Mouse (Mus musculus) right cerebral cortex, postnatal 25 days (tissue): ENCODE measurements around the gene Ralgds.
"Not testable (repeated sequence)": the region's sequence is repeated elsewhere in the genome, so short reads cannot be mapped to it uniquely, and the experiment has no call there.

Source experiments
- DNase-seq: peaks from one replicate; pipeline ENCODE4 v3.0.0; 2022

Gene Ralgds

GRCm38 (mm10) chr2:28512798-28513401, at the start of gene Ralgds:
Gene Ralgds, plus strand, starts transcription at chr2:28513125.
- DNase-seq = peak; percentile 76

DNA sequence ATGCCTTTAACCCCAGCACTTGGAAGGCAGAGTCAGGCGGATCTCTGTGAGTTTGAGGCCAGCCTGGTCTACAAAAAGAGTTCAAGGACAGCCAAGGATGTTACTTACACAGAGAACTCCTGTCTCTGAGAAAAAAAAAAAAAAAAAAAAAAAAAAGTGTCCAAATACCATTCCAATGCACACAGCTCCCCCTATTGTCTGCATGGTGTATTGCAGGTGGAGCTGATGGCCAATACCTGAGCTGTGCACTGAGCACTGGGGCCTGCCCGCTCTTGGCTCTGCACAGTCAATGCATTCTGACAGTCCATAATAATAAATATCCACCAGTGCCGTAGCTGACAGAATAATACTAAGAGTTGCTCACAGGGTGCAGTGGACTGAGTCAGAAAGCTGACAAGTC, 49.0 kb upstream of the Ralgds start:
- DNase-seq = peak; percentile 72

DNA sequence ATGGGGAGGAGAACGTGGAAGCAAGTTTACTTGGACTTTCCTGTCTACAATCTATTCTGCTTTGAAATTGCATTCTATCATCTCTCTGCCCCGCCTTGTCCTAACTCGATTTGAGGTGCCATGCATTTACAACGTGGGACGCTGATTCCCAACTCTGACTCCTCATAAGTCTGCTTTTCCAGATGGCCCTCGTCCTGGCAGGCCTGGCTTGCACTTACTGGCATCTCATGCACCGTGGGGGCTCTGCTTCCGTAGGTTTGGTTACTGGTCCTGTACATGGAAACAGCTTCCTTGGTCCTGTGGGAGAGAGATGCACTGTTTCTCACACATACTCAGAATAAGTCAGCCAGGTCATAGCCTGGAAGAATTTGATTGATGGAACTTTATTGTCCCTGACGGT, 48.0 kb upstream of the Ralgds start:
- no peak for DNase-seq

DNA sequence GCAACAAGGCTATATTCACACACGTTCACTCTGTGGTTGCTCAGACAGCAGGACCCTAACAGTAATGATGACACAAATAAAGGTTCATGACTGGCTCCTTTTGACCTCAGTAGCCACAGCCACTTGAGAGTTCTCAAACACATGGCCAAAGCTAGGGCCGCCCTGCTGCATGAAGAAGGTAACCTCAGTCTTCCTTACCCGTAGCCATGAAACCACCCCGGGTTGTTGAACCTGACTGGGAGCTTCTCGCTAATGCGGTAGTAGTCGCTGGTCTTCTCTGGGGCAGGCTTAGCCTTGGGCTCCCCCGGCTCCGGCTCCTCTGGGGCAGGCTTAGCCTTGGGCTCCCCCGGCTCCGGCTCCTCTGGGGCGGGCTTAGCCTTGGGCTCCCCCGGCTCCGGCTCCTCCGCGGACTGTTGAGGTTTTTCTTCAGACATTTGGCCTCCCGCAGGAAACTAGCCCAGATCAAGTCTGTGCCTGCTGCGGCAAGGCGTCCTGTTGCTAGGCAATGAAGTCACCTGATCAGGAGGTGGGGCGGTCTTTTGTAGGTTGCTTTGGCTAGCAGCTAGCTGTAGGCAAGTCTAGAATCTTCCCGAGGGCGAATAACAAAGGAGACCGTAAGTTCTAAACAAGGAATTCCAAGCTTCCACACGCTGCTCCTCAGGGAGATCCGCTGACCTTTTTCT, 46.9 kb upstream of the Ralgds start, which contains the start of gene 1700007K13Rik:
Gene 1700007K13Rik (minus strand): TSS at position 497 of the 683 bp plus-strand sequence.
- peak; percentile 76 for DNase-seq

DNA sequence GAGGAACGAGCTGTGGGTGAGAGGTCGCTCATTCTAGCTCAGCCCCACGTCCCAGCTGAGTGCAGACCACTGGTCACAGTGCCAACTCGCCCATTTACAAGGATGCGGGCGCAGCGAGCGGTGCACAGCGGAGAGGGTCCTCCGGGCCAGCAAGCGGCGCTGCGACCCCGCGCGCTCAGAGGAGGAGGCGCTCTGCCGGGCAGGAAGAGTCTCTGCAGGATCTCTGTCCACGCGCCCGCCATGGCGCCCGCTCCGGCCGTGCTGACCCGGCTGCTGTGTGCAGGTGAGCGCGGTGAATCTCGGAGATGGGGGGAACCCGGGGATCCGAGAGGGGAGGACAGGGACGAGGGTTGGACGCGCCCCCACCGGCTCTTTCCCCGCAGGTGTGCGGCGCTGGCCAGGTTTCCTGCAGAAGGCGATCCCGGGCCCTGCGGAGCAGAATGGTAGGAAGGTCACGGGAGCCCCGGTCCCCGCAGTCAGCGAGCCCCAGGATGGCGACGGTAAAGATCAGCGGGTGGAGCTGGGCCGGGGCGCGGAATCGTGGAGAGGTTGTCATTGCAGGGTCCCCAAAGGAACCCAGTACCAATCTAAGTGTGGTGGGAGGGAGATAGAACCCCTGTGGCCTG, 45.0 kb upstream of the Ralgds start, which contains the start of gene Mrps2:
Gene Mrps2 (plus strand): TSS at position 207 of the 626 bp plus-strand sequence.
- peak; percentile 87 for DNase-seq

GRCm38 (mm10) chr2:28468486-28469225, 44.3 kb upstream of the Ralgds start:
- DNase-seq = no peak

GRCm38 (mm10) chr2:28469461-28469860, 43.5 kb upstream of the Ralgds start:
- DNase-seq = no peak

GRCm38 (mm10) chr2:28470591-28470990, 42.3 kb upstream of the Ralgds start:
- no peak for DNase-seq

GRCm38 (mm10) chr2:28472011-28472410, 40.9 kb upstream of the Ralgds start:
- not testable (repeated sequence) for DNase-seq

DNA sequence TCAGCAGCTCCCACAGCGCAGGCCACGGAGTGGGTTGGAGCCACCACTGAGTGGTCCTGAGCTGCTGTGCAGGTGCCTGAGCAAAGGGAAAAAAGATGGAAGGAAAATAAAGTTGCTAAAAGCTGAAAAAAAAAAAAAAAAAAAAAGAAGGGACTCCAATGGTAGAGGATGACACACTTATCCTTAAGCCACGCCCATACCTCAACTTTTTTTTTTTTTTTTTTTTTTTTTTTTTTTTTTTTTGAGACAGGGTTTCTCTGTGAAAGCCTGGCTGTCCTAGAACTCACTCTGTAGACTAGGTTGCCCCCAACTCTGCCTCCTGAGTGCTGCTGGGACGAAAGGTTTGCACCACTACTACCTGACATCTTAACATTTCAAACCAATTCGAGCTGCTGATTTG, 34.9 kb upstream of the Ralgds start:
- DNase-seq = not testable (repeated sequence)

DNA sequence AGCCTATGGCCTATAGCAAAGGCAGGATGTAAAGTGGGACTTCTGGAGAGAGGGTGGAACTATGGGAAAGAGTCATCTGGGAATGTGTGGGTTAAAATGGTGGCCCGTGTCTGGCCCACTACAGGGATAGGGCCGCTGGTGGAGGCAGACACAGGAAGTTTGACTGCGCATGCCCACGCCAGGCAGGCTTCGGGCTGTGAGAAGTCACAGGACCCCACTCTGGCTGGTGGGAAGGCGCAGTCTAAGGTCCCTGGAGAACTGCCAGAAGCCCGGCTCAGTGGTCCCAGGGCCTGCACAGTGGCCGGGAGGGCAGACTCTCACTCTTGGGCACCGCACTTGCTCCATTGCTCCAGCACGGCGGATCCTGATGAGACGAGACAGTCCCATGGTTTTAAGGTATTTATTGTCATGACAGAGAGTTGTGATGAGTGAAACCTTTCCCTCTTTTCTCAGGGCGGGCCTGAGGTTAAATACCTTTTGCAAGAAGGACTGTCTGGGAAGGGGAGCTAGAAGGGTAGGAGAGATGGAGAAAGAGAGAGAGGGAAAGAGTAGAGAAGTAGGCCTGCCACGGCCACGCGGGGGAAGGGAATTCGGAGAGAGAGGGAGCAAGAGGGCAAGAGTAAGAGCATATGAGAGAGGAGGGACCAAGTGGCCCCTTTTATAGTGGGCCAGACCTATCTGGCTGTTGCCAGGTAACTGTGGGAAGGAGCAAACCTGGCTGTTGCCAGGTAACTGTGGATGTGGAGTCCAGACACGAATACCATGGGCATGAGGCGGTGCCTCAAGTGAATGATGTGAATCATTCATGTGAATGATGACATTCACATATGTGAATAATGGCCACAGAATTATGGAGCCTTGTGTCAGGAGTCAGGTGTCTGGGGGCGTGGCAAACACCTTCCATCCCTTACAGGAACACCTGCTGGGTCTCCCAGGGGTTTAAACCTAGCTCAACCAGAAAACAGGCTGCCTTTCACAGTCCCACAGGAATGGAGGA, 33.4 kb upstream of the Ralgds start:
- DNase-seq = no peak

DNA sequence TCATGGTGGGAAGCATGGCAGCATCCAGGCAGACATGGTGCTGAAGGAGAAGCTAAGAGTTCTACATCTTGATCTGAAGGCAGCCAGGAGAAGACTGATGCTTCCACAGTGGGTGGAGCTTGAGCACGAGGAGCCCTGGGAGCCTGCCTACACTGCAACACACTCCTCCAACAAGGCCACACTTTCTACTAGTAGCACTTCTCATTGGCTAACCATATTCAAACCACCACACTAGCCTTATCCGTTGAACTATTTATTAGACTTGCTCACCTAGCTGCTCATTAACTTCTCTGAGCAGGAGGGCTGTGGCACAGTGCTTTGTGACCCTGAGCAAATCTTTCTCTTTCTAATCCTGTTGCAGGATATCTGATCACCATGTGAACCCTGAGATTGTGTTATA, 29.1 kb upstream of the Ralgds start:
- no peak for DNase-seq

DNA sequence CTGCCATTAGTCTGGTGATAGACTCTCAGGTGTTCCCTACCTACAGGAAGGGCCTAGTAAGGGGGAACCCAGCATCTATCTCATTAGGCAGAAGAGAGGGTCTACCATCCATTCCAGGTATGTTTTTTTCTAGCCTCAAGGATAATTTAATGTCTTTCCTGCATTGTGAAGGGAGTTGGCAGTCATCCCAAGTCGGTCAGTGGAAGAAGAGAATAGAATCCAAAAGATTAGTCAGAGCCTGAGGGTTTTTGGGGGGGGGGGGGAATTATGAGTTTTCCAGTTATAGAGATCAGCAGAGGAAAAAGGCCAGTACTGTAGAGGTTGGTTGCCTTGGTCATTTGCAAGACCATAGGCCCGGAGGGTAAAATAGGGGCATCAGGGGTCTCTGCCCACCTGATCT, 18.4 kb upstream of the Ralgds start:
- DNase-seq = no peak

- no peak for DNase-seq
Measured at GRCm38 (mm10) chr2:28495207-28495756, 17.6 kb upstream of the Ralgds start.

GRCm38 (mm10) chr2:28495801-28496595, 16.9 kb upstream of the Ralgds start:
- DNase-seq = no peak

GRCm38 (mm10) chr2:28496671-28497070, 16.3 kb upstream of the Ralgds start, which contains the start of gene Gbgt1:
Gene Gbgt1, plus strand, starts transcription at chr2:28496891.
- no peak for DNase-seq

DNA sequence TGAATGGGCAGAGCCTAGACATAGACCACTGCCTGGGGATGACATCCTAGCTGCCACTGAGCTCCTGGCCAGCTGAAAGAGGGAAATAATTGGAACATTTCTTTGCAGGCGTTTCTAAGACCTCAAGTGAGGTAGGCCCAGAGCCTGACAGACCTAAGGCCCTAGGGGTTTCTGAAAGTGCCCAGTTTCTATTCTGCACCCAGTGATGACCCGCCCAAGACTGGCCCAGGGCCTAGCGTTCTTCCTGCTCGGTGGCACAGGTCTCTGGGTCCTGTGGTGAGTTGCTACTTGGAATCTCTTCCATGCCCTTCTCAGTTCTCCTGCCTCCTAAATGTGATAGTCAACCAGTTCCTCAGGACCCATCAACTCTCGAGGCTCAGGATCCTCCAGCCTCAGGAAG, 15.4 kb upstream of the Ralgds start:
- no peak for DNase-seq

DNA sequence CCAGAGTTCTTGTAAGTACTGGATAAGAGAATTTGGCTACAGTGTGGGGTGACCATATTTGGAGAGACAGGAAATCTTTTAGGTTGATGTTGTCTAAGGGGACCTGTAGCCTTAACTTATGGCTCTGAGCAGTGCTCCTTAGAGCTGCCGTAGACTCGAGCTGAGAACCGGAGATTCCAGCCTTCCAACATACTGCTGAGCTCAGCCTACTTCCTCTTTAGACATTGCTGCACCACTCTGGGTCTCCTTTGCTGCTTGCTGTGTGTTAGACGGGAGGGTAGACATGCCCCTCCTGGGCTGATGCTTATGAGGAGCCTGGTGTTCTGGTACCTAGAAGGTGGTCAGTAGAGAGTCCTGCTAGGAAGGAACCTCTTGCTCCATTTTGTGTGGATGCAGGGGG, 14.5 kb upstream of the Ralgds start:
- no peak for DNase-seq

DNA sequence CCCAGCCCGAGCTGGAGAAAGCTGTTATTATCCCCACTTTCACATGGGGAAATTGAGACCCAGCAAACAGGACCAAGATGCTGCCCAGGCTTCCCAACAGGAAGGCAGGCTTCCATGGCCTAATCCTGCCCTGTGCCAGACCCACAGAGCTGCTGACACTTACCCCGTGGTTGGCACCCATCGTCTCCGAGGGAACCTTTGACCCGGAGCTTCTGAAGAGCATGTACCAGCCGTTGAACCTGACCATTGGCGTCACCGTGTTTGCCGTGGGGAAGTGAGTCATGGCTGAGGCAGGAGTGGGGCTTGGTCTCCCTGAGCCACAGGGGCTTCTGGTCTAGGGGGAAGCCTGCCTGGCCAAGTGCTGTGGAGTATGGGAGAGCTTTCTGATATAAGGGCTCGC, 9.9 kb upstream of the Ralgds start:
- DNase-seq = no peak

DNA sequence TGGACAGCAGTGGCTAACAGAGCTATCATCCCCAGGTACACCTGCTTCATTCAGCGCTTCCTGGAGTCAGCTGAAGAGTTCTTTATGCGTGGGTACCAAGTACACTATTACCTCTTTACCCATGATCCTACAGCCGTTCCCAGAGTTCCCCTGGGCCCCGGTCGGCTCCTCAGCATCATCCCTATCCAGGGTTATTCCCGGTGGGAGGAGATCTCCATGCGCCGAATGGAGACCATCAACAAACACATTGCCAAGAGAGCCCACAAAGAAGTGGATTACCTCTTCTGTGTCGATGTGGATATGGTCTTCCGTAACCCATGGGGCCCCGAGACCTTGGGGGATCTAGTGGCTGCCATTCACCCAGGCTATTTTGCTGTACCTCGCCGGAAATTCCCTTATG, 8.2 kb upstream of the Ralgds start:
- DNase-seq = no peak

DNA sequence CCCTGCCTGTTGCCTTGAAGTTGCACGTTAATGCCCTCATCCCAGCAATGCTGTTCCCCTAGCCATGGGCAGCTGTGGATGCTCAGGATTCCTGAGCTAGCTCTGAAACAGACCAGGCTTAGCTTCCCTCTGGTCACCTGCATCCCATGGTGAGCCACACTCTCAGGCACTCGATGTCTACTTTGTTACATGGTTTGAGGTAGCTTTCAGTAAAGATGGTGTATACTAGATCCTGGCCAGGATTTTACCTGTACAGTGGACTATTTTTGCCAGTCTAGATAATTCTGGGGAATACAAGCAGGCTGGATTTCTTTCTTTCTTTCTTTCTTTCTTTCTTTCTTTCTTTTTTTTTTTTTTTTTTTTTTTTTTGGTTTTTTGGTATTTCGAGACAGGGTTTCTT, 7.1 kb upstream of the Ralgds start, which contains the start of gene Gm10134:
Gene Gm10134 (plus strand): TSS at position 301 of the 400 bp plus-strand sequence.
- DNase-seq = no peak
